Mouse (Mus musculus) right cerebral cortex, adult 2 months (tissue): ENCODE results near the gene Coro2b.
"Not testable (repeated sequence)": the region's sequence is repeated elsewhere in the genome, so short reads cannot be mapped to it uniquely, and the experiment has no call there.

Experiments
- DNase-seq, 2 experiments: peaks; one replicate each; pipeline ENCODE4 v3.0.0; 2021 to 2022; ENCODE audit warnings: low spot score in 2 of 2

Gene Coro2b

GRCm38 (mm10) chr9:62471541-62472189 lies 65.2 kb downstream of the Coro2b start:
- DNase-seq, result no peak

DNA sequence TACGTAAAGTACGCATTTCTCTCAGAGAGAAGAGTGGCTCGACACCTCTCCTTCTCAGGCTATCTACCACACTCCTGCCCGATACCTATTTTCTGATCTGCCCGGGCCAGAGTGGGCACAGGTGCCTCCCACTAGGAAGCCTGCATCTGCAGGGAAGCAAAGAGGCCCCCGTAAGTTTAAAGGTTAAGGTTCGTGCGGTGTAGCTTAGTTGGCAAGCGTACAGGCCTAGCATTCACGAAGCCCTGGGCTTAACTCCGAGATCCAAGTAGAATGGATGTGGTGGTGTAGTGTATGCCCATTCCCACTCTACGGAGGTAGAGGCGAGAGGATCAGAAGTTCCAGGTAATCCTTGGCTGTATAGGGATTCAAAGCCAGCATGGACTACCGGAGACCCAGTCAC lies 65.8 kb downstream of the Coro2b start:
- DNase-seq, result no peak

DNA sequence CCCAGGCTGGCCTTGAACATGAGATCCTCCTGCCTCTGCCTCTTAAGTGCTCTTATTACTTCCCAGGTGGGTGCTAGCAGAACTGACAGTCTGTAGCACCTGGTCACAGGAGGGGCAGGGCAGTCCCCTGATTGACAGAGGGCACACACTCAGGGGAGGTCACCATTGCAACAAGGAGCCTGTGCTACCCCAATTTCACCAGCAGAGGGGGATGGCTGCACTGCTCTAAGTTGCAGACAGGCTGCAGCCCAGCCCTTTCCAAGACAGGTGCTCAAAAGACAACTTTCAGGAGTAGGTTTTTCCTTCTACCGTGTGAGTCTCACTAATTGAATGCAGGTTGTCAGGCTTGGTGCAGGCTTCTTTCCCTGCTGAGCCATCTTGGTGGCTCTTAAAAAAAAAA lies 66.4 kb downstream of the Coro2b start:
- DNase-seq, result peak; percentile 82 to 86

- no peak for DNase-seq
These were observed 67.1 kb downstream of the Coro2b start for GRCm38 (mm10) chr9:62469696-62470095.

DNA sequence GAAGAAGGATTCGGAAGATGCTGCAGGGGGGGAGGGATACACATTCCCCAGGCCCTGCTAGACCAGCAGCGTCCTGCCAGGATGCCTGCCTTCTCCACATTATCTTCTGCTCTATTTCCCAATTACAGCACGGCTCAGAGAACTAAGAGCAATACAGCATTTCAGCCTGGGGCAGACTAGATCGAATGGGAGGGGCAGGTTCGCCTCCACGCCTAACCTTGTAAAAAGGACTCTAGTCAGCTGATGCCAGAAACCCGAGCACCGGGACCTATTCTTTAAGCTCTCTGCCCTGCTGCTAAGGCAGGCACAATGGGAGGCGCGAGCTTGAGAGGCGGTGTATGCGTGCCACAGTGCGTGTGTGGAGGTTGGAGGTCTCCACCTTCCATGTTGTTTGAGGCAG lies 67.7 kb downstream of the Coro2b start:
- DNase-seq, result no peak

DNA sequence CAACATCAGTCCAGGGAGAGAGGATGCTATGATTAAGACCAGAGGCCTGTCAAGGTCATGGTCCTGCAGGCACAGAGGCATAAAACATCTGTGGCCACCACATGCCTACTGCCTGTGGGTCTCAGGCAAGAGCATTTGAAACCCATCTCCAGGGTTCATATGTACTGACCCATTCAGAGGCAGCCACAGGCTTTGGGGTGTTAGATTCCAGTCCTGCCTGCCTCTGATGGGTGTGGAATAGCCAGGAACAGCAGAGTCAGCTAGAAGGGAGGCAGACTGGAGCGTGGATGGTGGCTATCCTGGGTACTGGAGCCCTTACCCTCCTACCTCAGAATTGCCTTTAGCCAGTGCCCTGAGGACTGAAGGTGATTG lies 69.4 kb downstream of the Coro2b start:
- DNase-seq, result no peak

GRCm38 (mm10) chr9:62466742-62467412 lies 70.0 kb downstream of the Coro2b start:
- DNase-seq, result no peak

DNA sequence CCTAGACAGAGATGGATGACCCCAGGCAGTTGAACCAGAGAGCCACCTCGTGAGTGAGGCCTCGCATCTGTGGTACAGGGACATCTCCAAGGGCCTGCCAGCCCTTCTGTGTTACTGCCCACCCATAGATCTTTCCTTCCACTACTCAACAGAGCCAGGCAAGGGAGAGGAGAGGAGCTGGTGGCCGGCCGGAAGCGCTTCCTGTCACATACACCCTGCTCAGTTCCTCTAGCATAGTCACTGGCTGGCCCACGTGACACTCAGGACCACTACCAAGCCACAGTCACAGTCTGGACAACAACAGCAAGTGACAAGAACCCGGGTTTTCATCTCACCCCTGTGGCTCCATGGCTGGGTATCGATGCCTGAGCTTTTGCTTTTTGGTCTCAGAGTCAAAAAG lies 70.8 kb downstream of the Coro2b start:
- no peak for DNase-seq

DNA sequence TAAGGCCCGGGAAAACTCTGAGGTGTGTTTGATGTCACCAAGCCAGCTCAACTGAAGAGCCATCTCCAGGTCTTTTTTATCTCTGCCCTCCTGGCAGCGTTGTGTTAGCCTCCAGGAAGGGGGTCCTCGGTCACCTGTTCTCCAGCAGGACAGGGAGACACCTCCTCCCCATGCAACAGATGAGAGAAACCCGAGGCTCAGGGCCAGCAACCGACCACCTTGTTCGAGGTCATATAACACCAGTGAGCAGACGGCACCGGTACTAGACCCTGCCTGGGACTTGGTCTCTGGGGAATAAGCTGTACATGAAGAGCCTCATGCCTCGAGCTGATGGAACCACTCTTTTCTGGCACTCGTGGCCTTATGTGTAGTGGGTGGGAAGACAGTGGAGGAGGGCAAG lies 72.1 kb downstream of the Coro2b start:
- no peak for DNase-seq

- no peak for DNase-seq
These were observed 75.1 kb downstream of the Coro2b start for GRCm38 (mm10) chr9:62461766-62462165.

GRCm38 (mm10) chr9:62461095-62461494 lies 75.7 kb downstream of the Coro2b start:
- no peak for DNase-seq

GRCm38 (mm10) chr9:62460086-62460485 lies 76.8 kb downstream of the Coro2b start:
- no peak for DNase-seq

DNA sequence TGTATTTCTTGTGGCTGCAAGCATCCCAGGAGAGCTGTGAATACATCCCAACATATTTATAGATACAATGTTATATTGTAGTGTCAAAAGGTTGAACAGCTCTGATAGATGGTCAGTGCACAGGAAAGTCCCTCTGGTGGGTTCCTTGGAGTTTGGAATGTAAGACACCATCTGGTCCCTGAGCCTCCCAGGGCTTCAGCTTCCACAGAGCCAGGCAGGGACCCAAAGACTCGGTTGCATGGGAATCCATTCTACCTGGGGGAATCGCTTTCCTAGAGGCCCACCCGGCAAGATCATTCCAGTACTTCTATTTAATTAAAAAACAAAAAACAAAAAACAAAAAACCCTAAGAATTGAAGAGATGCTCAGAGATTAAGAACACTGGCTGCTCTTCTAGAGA lies 78.4 kb downstream of the Coro2b start:
- no peak for DNase-seq

- no peak for DNase-seq
These were observed 80.8 kb downstream of the Coro2b start for GRCm38 (mm10) chr9:62456015-62456414.

- DNase-seq, result no peak
These were observed 81.5 kb downstream of the Coro2b start for GRCm38 (mm10) chr9:62455210-62455969.

DNA sequence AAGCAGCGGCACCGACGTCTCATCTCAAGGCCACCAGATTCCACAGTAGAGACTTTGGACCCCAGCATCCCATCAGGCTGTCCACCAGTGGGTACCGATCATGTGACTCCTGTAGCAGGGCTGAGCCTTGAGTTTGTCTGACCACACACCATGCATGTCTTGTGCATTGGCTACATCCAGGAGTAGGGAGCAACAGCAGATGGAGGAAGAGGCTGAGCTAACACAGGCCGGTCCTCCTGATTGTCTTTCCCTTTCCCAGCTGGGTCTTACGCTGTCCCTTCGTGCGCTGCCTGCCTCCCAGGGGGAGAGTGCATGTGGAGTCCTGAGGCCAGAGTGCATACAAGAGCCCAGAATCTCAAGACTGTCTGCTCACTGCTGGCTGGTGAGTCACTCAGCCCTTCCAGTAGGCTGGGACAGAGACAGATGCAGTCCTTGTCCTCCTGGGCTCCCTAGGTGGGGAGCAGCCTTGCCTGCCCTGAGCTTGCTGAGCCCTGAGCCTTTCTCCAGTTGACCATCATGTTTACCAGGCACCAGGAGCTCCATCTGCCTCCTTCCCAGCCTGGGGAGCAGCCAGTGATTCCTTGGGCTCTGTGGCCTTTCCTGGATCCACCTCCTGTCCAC lies 84.4 kb downstream of the Coro2b start:
- no peak for DNase-seq

GRCm38 (mm10) chr9:62451585-62452372 lies 85.1 kb downstream of the Coro2b start:
- DNase-seq, result peak in 1 of 2 experiments; percentile 52

DNA sequence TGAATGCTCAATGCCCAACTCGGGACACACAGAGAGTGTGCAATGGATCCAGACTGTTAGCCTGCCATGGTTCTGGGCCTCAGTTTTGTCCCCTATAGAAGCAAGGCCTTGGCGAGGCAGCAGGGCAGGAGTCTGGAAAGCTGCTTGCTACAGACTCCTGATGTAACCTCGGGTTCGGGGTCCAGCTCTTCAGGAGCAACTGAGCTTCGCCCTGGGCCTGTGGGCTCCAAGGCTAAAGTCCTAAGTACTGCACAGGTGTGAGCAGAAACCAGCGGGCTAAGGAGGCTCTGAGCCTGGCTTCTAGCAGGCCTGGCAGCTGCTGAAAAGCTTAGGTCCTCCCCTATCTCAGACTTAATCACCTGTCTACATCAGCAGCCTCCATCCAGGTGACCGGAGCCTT lies 86.0 kb downstream of the Coro2b start:
- no peak for DNase-seq

DNA sequence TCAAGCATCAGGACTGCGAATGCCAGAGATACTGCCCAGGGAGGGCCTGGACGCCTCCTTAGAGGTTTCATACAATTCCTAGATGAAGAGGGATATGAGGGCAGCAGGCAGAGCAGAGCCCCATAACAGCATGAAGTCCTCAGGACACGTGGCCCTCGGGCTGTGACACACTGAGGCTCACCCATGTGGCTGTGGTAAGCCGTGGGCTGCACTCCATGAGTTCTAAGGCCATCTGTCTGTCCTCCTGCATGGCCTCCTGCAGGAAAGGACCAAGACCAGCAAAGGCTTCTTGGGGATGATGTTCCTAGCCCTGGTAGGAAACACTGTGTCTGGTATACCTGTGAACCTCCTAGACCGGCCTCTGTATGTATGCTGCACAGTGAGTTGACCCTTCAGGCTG lies 86.5 kb downstream of the Coro2b start:
- no peak for DNase-seq

DNA sequence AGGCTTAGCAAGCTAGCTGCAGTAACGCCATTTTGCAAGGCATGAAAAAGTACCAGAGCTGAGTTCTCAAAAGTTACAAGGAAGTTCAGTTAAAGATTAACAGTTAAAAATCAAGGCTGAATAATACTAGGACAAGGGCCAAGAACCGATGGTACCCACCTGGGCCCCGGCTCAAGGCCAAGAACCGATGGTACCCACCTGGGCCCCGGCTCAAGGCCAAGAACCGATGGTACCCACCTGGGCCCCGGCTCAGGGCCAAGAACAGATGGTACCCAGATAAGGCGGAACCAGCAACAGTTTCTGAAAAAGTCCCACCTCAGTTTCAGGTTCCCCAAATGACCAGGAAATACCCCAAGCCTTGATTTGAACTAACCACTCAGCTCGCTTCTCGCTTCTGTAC lies 89.5 kb downstream of the Coro2b start:
- DNase-seq, result not testable (repeated sequence)

GRCm38 (mm10) chr9:62438755-62439101 lies 98.1 kb downstream of the Coro2b start:
- DNase-seq, result peak; percentile 76 to 78
